Mouse (Mus musculus): ENCODE results near the gene Pum1.

- TF ChIP-seq POLR2A (IDR thresholded peaks at IDR 0.05; ENCODE audit: control insufficient read depth, low read depth, low read length) = no peak
- TF ChIP-seq CTCF (IDR thresholded peaks at IDR 0.05; ENCODE audit: control insufficient read depth, insufficient read depth, insufficient replicate concordance, low read depth, low read length) = no peak
These were observed 15.0 kb downstream of the Pum1 start for GRCm38 (mm10) chr4:130678149-130678548.
